Mouse (Mus musculus) limb, embryonic 15.5 days (tissue): ENCODE measurements at regions not wholly inside any gene's neighbourhood (a gene's known extent, or its start where the extent isn't known, plus 50 kb on each side); places are given as distances from the start of the nearest gene placed in this dataset.
A peak's percentile ranks its signal among the peaks of the same experiment; 100 is the strongest.

ENCODE experiments used
- ATAC-seq: fragments of 200-750 bp; cut with Nextera tagmentation; 2 replicates; pipeline ENCODE4 v1.8.0; 2017; ENCODE audit warnings: low read depth, moderate TSS enrichment; ENCODE audit not compliant: insufficient number of reproducible peaks, low FRiP score, low TSS enrichment
- H3K27ac ChIP-seq: fragments of 300-500 bp; sonication (generic); 2 replicates; pipeline ENCODE4 v1.5.1; 2015; ENCODE audit warnings: moderate library complexity, mild to moderate bottlenecking, inconsistent platforms
- H3K27me3 ChIP-seq: fragments of 300-500 bp; sonication (generic); 2 replicates; pipeline ENCODE4 v1.6.1; 2015; ENCODE audit warnings: inconsistent platforms
- H3K36me3 ChIP-seq: fragments of 300-500 bp; sonication (generic); 2 replicates; pipeline ENCODE4 v1.6.1; 2015; ENCODE audit warnings: inconsistent platforms
- H3K4me1 ChIP-seq: fragments of 300-500 bp; sonication (generic); 2 replicates; pipeline ENCODE4 v1.6.1; 2015; ENCODE audit warnings: inconsistent platforms
- H3K4me2 ChIP-seq: fragments of 300-500 bp; sonication (generic); 2 replicates; pipeline ENCODE4 v1.6.1; 2015; ENCODE audit warnings: mild to moderate bottlenecking, inconsistent platforms
- H3K4me3 ChIP-seq: fragments of 300-500 bp; sonication (generic); 2 replicates; pipeline ENCODE4 v1.5.1; 2015; ENCODE audit warnings: mild to moderate bottlenecking, inconsistent platforms
- H3K9ac ChIP-seq: fragments of 300-500 bp; sonication (generic); 2 replicates; pipeline ENCODE4 v1.6.1; 2015; ENCODE audit warnings: inconsistent platforms
- H3K9me3 ChIP-seq: fragments of 300-500 bp; sonication (generic); 2 replicates; pipeline ENCODE4 v1.6.1; 2016; ENCODE audit warnings: inconsistent platforms
- WGBS: fragments of 180-500 bp; shearing (Covaris S2); methylation state at CpG from one replicate; pipeline ENCODE4 v1.1.7; 2015; 5-methylcytosine and 5-hydroxymethylcytosine counted together

DNA sequence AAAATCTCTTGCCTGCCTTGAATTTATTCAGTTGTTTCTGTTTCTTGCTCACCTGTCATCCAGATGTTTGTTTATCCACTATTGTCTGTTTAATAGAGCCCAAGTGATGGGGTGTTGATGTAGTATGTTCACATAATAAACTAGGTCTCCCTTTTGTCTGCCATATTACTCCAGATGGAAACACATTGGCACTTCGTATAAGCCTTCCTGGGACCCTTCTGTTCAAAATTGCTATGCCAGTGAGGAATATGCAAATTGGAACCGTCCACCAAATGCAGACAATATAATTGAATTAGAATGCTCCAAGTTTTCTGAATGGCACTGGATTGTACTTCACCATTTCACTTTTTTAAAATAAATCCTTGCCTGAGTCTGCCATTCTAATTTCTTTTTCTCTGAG, 383.5 kb downstream of the Rps29 start:
- Histone ChIP-seq H3K27me3 (no peaks in the 10 kb centered on the region), H3K9ac (no peak overlapping the region), H3K9me3 (no peaks in the 10 kb centered on the region), H3K4me1 (no peaks in the 10 kb centered on the region), H3K27ac (no peak overlapping the region), H3K4me3 (no peak overlapping the region), H3K4me2 (no peak overlapping the region), H3K36me3 (no peaks in the 10 kb centered on the region)
- no peak for ATAC-seq
- 66% methylated on average over 2 of the region's 2 CpGs for WGBS

DNA sequence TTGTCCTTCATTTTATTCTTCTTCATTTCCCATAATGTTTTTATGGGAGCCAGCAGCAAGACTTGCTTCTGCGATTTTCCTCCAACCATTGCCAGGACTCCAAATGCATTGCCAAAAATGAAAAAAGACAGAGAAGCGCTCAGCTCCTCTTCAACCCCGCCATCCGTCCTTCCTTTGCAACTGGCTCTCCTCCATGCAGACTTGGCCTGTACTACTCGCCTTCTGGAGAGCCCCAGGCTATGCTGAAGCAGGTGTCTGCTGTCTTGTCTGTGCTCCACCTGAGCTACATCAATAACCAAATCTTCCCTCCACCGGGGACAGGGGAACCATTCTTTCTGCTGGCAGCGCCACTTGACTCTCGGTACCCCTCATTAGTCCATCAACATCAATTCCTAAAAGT, 384.2 kb downstream of the Rps29 start:
- Histone ChIP-seq H3K9ac (no peak overlapping the region), H3K27me3 (no peaks in the 10 kb centered on the region), H3K36me3 (no peaks in the 10 kb centered on the region), H3K4me3 (no peak overlapping the region), H3K27ac (no peak overlapping the region), H3K9me3 (no peaks in the 10 kb centered on the region), H3K4me2 (no peak overlapping the region), H3K4me1 (no peaks in the 10 kb centered on the region)
- WGBS: 76% methylated on average over 8 of the region's 8 CpGs
- ATAC-seq: no peak

DNA sequence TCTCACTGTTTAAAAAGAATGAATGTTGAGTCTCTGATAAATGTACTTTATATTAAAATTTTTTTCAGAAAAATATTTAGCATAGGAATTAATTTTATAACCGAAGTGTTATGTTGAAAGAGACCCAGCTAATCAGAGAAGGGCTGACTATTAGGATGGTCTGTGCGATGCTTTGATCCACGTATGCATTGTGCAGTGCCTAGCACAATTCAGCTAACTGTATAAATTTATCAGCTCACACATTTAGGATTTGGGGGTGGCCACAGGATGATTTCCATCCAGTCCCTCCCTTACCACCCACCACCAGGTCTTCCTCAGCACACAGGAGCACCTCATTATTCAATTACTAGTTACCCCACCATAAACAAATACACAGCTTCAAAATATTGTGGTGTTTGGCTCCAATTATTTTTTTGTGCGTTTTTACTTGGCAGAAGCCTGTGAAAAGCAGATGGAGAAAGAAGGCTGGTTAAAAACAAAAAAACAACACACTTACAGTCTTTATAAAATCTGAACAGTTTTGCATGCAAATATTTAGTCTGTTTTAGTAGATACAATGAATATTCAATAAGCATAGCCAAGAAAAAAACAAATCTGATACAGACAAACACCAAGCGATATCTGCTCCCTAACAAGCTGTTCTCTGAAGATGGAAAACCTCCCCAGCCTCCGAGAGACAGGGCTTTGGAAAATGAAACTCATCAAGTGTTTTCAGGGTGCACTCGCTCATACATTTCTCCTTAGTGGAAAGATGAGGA, 400.5 kb downstream of the Rps29 start:
- Histone ChIP-seq H3K36me3 (no peaks in the 10 kb centered on the region), H3K9me3 (no peaks in the 10 kb centered on the region), H3K27me3 (no peaks in the 10 kb centered on the region), H3K4me3 (no peak overlapping the region), H3K4me1 (no peaks in the 10 kb centered on the region), H3K9ac (no peak overlapping the region), H3K4me2 (no peak overlapping the region), H3K27ac (no peak overlapping the region)
- WGBS: 74% methylated on average over 7 of the region's 7 CpGs
- ATAC-seq: no peak

DNA sequence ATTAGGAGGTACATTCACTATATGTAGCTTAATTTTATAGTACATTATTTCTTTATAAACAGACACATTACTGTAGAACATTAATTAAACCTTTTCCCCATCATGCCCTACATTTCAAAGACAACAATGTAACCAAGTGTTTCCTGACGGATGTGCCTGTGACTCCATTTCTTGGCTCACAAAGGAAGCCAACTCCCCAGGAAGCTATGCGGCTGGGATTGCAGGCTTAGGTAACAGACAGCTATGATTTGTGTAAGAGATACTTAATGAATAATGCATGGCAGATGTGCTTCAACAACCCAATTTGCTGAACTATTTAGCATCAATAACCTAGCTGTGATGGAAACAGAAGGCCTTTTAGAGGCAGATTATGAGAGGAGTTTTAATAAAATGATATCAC, 430.1 kb downstream of the Rps29 start:
- WGBS: 28% methylated on average over 2 of the region's 2 CpGs
- H3K9ac ChIP-seq: no peak overlapping the region
- ATAC-seq: no peak

DNA sequence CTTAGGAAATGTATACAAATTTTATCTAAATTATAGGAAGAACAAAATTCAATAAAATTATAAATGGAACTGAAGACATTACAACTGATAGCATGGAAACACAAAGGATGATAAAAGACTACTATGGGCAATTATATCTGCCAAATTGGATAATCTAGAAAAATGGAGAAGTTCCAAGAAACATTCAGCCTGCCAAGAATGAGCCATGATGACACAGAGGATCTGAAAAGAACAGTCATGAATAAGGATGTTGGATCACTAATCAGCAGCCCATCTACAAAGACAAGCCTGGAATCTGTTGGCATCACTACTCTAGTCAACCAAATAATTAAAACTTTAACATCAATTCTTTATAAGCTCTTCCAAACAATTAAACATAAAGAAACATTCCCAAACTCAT, 440.0 kb downstream of the Rps29 start:
- H3K9me3 ChIP-seq: no peaks in the 10 kb centered on the region
- H3K4me1 ChIP-seq: no peaks in the 10 kb centered on the region
- no peak overlapping the region for H3K9ac ChIP-seq
- H3K27ac ChIP-seq: no peak overlapping the region
- H3K4me2 ChIP-seq: no peak overlapping the region
- H3K27me3 ChIP-seq: no peaks in the 10 kb centered on the region
- no peaks in the 10 kb centered on the region for H3K36me3 ChIP-seq
- ATAC-seq: no peak
- no peak overlapping the region for H3K4me3 ChIP-seq

More for the DNA sequence above, 430.1 kb downstream of the Rps29 start:
- Histone ChIP-seq H3K27me3 (no peaks in the 10 kb centered on the region), H3K4me3 (no peak overlapping the region), H3K9me3 (no peaks in the 10 kb centered on the region), H3K27ac (no peak overlapping the region), H3K4me1 (no peaks in the 10 kb centered on the region), H3K36me3 (no peaks in the 10 kb centered on the region), H3K4me2 (no peak overlapping the region)

DNA sequence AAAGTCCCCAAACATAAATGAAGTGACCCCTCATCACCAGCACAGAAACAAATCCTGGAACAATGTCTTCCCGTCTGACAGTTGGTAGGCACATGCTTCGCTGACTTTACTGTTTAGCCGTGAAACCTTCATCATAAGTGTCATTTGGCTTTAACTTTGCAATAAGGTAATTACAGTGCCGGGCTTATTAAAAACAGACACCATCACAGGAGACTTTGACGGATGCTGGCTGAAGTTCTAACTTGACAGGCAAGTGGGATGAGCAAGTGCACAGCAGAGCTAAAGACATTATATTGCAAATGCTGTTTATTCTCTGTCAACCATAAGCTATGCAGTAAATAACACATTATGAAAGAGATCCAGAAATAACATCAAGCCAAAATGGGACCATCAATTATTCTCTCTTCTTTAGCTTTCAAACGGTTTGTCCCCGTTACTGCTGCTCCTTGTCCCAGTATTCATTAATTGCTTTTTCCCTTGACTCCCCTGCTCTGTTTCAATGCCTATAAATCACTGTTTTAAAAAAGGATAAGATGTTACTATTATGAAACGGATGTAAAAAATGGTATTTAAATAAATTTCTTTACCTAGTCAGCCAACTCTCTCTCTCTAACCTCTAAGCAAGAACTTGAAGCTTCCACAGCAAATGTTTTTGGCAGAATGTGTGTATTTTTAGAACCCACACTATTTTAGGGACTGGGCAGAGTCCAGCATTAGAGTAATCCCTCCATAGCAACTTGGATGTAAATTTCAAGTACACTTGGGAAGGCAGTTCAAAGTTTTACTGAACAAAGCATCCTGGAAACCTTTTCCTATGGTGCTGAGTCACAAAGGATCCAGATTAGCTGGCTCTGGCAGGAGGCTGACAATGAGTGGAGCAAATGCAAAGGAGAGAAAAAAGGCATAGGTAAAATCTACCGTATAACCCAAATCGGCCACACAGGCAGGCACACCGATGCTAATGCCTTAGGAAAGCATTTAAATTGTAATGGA, 464.4 kb downstream of the Rps29 start:
- no peak for ATAC-seq
- Histone ChIP-seq H3K27ac (0 out of 2 replicates have a peak overlapping the region, but pooled peaks have one; percentile 27), H3K9ac (no peak overlapping the region), H3K27me3 (no peaks in the 10 kb centered on the region), H3K4me3 (no peak overlapping the region), H3K4me1 (peaks cover 7% of the 10 kb centered on the region; the same call in 1 of the 2 replicates), H3K9me3 (no peaks in the 10 kb centered on the region), H3K4me2 (no peak overlapping the region), H3K36me3 (no peaks in the 10 kb centered on the region)
- 29% methylated on average over 11 of the region's 11 CpGs for WGBS

DNA sequence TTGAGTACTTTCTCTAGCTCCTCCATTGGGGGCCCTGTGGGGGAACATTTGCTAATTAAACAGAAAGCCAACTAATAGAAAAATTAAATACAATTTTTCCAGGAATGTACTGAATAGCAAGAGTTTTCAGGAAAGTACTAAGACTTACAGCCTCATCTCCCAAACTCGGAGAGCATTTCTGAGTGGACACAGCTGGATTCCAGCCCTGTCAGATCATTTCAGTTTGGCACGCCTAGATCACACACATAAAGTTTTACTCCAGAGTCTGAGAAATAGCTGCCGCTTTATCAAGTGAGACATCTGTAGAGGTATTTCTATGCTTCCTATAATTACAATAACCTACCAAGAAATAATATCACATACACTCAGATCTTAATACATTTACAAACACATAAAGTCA, 470.7 kb downstream of the Rps29 start:
- Histone ChIP-seq H3K27me3 (no peaks in the 10 kb centered on the region), H3K9me3 (no peaks in the 10 kb centered on the region), H3K27ac (no peak overlapping the region), H3K4me1 (no peaks in the 10 kb centered on the region), H3K36me3 (no peaks in the 10 kb centered on the region), H3K4me2 (no peak overlapping the region), H3K9ac (no peak overlapping the region), H3K4me3 (no peak overlapping the region)
- ATAC-seq: no peak
- WGBS: 70% methylated on average over 3 of the region's 3 CpGs

DNA sequence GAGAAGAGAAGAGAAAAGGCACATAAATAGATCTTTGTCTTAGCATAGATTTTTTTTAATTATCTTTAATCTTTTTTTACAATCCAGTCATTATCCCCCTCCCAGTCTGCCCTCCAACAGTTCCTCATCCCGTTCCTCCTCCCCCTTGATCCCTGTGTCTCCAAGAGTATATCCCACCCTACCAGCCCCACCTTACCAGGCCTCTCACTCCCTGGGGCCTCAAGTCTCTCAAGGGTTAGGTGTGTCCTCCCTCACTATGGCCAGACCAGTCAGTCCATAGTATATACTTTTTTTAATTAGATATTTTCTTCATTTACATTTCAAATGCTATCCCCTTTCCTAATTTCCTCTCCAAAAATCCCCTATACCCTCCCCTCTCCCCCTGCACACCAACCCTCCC, 475.1 kb downstream of the Rps29 start:
- ATAC-seq: no peak
- Histone ChIP-seq H3K27ac (no peak overlapping the region), H3K9me3 (no peaks in the 10 kb centered on the region), H3K27me3 (no peaks in the 10 kb centered on the region), H3K4me2 (no peak overlapping the region), H3K4me1 (no peaks in the 10 kb centered on the region), H3K4me3 (no peak overlapping the region), H3K36me3 (no peaks in the 10 kb centered on the region), H3K9ac (no peak overlapping the region)
- WGBS: 67% methylated on average over 1 of the region's 1 CpGs

DNA sequence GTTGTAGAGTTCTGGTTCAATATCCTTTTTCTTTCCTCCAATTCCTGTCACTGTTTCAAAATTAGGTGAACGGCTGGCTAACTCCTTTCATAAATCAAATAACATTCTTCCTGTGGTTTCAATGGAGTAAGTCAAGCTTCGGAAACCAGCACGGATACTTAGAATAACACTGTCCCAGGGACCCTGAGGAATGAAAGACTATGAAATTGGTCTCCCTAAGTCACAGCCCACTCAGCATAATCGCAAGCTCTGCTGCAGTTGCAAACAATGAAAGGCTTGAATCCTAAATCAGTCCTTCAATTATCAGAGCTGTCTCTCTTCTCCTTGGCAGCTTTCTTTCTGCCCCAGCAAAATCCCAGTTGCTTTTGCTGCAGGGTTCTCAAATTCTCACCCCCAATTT, 475.8 kb downstream of the Rps29 start:
- 45% methylated on average over 4 of the region's 4 CpGs for WGBS
- H3K36me3 ChIP-seq: no peaks in the 10 kb centered on the region
- H3K9ac ChIP-seq: no peak overlapping the region
- no peak overlapping the region for H3K27ac ChIP-seq
- H3K9me3 ChIP-seq: no peaks in the 10 kb centered on the region
- no peaks in the 10 kb centered on the region for H3K4me1 ChIP-seq
- H3K4me2 ChIP-seq: no peak overlapping the region
- H3K27me3 ChIP-seq: no peaks in the 10 kb centered on the region
- no peak overlapping the region for H3K4me3 ChIP-seq
- ATAC-seq: no peak

DNA sequence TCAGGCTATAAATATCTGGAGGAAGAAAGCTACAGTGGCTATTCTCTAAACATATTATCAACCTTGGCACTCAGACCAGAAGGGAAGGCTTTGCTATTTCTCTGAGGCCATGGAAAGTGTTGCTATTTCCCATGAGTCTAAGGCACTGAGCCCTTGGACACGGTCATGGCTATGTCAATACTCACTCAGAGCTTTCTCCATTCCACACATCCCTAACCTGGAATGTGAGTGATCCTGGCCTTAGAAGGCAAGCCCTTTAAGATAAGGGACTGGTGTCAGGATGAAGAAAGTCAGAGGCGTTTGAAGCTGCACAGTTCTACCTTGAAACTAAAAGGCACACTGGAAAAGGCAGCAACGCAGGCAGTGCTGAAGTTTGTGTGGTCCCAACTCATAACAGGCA, 478.3 kb downstream of the Rps29 start:
- Histone ChIP-seq H3K9ac (no peak overlapping the region), H3K4me3 (no peak overlapping the region), H3K27ac (no peak overlapping the region), H3K36me3 (no peaks in the 10 kb centered on the region), H3K4me2 (no peak overlapping the region), H3K27me3 (no peaks in the 10 kb centered on the region), H3K9me3 (no peaks in the 10 kb centered on the region), H3K4me1 (no peaks in the 10 kb centered on the region; the same call in 1 of the 2 replicates)
- no peak for ATAC-seq
- 85% methylated on average over 3 of the region's 3 CpGs for WGBS

DNA sequence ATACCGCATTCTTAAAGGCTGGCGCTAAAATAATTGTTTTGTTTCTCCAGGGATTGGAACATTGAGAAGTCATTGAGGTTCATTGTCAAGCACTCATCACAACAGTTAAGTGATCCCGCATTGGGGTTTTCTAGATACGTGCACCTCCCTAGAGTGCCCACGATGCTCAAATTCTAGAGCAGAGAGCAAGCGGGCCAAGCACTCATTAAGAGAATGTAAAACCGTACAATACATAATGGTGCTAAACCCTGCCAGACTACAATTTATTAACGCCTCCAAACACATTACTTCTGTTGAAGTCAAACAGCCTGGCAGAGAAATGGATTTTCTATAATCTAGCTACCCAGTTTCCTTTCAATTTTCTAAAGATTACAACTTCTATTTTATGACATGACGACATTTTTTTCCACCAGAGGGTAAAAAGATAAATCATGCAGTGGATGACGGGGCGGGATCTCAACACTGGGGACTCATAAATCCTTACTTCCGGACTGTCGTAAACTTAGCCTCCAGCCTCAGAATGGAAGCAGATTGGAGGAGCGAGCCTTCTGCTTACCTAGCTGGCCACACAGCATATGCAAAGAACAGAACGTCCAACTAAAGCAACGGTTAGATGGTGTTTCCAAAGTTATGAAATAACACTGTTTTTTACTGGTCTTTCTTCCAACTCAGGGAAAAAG, 482.8 kb downstream of the Rps29 start:
- H3K4me1 ChIP-seq: no peaks in the 10 kb centered on the region; the same call in 1 of the 2 replicates
- H3K27ac ChIP-seq: peak overlapping the region; percentile 38; the same call in 1 of the 2 replicates
- no peak overlapping the region for H3K9ac ChIP-seq
- H3K9me3 ChIP-seq: no peaks in the 10 kb centered on the region
- no peaks in the 10 kb centered on the region for H3K36me3 ChIP-seq
- ATAC-seq: no peak
- WGBS: 32% methylated on average over 16 of the region's 16 CpGs
- 0 out of 2 replicates have a peak overlapping the region, but pooled peaks have one; percentile 7 for H3K4me2 ChIP-seq
- no peaks in the 10 kb centered on the region for H3K27me3 ChIP-seq
- H3K4me3 ChIP-seq: peak overlapping the region; percentile 4; the same call in 1 of the 2 replicates
